Mouse (Mus musculus) CD4-positive helper T cell, adult 2 months (primary cell): ENCODE measurements around the gene Stk24.

Source experiments
- DNase-seq: peaks from one replicate; pipeline ENCODE4 v3.0.0-alpha.2; 2012; ENCODE audit warnings: low read depth, missing footprints, low spot score

Stk24 gene

DNA sequence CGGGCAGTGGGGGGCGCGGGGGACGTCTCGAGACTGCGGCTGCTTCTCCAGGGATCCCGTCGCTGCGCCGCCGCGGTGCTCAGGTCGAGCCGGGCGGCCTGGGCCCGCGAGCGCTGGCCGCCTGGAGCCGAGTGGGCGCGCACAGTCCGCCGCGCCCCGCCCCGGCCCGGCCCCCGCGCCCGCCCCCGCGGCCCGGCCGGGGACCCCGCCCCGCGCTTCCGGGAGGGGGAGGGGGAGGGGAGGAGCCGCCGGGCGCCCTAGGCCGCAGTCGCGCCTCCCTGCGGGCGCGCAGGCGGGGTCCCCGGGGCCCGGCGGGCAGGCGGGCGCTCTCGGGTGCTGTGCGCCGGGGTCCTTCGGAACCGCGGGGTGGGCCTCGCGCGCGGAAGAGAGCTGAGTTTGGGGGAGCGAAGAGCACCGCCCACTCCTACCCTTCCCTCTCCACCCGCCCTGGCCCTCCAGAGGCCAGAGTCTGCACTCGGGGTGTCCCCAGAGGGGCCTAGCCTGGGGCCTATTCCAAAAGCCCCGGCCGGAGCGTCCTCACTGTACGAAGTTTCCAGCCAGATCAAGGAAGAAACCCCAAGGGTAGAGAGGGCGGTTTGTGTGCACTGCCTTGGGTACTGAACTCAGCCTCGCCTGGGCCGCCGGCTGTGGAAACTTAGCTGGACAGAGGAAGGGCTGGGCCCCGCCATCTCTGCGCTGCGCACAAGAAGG, 540 bp downstream of the Stk24 start:
- peak; percentile 86 for DNase-seq

GRCm38 (mm10) chr14:121378243-121379115, 1.3 kb downstream of the Stk24 start:
- DNase-seq: peak; percentile 84

GRCm38 (mm10) chr14:121376566-121376965, 3.2 kb downstream of the Stk24 start:
- DNase-seq: no peak

GRCm38 (mm10) chr14:121373901-121374300, 5.9 kb downstream of the Stk24 start:
- no peak for DNase-seq

GRCm38 (mm10) chr14:121373020-121373419, 6.8 kb downstream of the Stk24 start:
- DNase-seq: no peak

DNA sequence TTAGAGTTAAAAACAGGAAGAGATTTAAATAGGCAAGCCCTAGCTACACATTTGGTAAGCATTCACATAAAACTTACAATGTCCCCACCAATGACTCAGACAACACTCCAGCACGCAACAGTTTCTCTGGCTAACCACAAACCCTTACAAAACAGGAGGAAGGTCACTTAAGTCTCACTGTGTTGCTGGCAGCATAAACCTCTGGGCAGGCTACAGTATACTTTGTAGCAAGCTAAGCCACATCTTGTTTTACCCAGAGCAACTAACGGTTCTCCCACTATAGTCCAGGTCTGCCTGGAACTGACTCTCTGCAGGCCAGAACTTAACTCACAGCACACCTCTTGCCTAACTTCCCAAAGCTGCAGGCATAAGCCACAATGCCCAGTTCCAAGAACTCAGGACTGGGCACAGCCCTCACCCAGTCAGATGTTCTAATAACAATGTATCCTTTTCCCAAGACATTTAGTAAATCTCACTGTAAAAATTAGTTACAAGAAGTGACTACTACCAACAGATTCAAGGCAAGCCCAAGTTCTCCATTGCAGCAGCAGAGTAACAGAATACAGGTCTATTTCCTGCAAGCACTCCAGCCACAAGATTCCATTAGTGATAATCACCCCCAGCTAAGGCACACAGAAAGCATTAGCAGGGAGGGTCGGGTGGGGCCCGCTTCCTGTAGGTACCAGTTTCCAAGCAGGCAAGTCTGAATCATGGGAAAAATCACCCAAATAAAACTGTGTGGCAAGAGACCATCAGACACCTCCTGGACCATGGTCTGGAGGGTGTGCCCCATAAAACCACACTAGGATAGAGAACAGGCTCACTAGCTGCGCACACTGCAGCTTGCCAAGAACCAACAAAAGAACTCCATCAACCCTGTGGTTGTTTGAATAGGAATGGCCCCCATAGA, 7.6 kb downstream of the Stk24 start:
- DNase-seq: peak; percentile 53

DNA sequence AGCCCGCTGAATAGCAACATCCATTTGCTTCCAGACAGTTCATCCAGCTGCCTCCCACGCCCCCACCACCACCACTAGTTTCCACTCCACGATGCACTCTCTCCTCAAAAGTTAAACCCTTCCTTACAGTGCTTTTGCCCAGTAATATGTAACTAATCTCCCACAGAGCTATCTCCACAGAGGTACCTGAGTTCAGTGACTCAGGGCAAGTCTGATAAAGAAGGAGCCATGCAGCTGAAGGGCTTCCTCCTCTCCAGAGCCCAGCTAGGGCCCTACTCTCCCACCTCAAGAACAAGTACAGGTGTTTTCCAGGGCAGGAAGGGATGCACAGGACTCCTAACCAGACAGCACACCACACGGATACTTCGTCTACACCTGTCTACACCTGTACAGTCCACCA, 10.4 kb downstream of the Stk24 start:
- DNase-seq: no peak

DNA sequence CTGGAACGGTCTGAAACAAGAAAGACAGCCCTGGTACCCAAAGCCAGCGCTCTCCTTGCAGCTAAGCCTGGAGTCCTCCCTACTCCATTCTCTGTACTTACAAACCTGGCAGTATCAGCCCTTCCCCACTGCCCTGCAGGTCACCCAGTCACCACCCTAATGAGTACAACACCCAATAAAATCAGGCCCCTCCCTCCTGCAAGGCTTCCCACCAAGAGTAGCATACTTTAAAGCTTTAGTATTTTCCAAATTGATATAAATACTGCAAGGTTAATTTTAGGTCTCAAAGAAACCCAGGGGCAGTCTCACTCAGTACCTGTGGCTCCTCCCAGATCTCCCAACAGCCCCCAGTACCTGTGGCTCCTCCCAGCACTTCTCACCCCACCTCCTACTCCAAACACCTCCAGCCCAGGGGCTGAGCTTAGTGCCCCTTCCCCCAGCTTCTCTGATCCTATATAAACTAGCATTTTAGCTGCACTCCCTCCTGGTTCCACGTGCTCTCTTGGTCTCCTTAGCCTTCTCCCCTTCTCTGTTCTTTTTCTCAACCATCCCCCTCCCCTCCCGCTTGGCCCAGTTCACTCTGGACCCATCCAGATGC, 11.6 kb downstream of the Stk24 start:
- no peak for DNase-seq

GRCm38 (mm10) chr14:121365991-121366728, 13.7 kb downstream of the Stk24 start:
- peak; percentile 88 for DNase-seq

GRCm38 (mm10) chr14:121365390-121365789, 14.4 kb downstream of the Stk24 start:
- no peak for DNase-seq

DNA sequence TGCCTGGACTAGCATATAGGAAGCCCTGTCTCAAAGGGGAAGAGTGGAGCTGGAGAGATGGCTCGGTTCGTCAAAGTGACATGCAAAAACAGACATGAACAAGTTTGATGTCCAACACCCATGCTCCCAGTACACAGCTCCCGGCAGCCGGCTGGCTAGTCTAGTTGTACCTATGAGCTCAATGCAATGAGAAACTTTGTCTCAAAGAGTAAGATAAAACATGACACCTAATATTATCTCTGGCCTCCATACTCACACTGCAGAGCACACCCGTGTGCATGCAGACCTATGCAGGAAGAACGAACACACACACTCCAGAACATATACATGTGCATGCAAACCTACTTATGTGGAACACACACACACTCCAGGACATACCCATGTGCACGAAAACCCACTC, 15.5 kb downstream of the Stk24 start:
- no peak for DNase-seq

- peak; percentile 40 for DNase-seq
Measured at GRCm38 (mm10) chr14:121361319-121362114, 18.3 kb downstream of the Stk24 start.

- no peak for DNase-seq
Measured at GRCm38 (mm10) chr14:121359850-121360249, 20.0 kb downstream of the Stk24 start.

DNA sequence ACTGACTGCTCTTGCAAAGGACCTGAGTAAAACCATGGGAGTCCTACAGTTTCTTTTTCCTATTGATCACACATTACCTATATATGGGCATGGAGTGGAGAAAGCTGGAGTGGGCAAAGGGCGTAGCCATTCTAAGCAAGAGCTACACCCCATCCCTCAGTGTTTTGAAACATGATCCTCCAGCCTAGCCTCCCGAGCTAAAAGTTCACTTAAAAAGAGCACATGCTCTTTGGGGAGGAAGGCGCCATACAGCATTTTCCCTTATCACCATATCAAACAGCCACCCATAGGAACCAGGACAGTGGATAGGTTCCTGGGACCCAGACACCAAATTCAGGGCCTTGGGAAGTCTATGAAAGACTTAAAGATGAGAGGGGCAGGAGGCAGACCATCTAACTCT, 20.8 kb downstream of the Stk24 start:
- DNase-seq: no peak

DNA sequence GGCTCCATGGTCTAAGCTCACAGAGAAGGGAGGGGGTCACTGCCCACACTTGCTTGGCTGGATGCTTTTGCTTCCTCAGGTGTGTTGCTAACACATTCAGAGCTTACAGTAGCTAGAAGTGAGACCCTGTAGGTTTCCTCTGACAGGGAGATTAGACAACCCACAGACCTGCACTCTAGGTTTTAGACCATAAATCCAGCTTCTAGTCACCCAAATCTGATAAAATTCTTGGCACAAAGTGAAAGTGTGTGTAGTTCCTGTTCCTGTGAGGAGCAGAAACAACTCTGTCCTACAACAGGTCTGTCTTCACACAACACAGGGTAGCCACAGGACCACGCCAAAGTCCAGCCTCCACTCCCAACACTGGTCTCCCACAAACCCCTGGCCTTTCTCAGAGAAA, 21.5 kb downstream of the Stk24 start:
- no peak for DNase-seq

- no peak for DNase-seq
Measured at GRCm38 (mm10) chr14:121356336-121356862, 23.4 kb downstream of the Stk24 start.

DNA sequence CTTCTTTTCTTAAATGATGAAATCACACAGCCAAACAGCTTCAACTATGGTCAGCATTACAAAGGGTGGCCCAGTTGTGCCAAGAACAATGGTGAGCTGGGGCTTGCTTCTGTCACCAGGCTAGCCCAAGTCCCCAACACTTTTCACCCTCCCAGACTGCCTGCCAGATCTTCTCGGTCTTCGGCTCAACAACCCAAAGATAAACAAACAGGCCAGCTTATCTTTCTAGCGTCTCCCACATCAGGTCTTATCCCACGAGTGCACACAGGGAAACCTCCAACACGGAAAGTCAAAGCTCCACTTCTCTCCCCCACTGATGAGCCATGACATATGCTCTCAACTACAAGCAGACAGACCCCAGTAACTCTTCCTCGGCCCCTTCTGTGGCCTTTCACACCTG, 24.1 kb downstream of the Stk24 start:
- no peak for DNase-seq

GRCm38 (mm10) chr14:121353648-121354377, 26.0 kb downstream of the Stk24 start:
- peak; percentile 57 for DNase-seq

- no peak for DNase-seq
Measured at GRCm38 (mm10) chr14:121352744-121353143, 27.1 kb downstream of the Stk24 start.
